Mouse (Mus musculus): ENCODE measurements at regions not wholly inside any gene's neighbourhood (a gene's known extent, or its start where the extent isn't known, plus 50 kb on each side); places are given as distances from the start of the nearest gene placed in this dataset.

- DNase-seq (ENCODE audit: low spot score in 2 of 2), result no peak
Measured at GRCm38 (mm10) chr8:103433532-103434105, 648.2 kb upstream of the Cdh11 start.

- no peak for DNase-seq (ENCODE audit: low spot score in 2 of 2)
Measured at GRCm38 (mm10) chr8:103438995-103439717, 653.7 kb upstream of the Cdh11 start.

DNA sequence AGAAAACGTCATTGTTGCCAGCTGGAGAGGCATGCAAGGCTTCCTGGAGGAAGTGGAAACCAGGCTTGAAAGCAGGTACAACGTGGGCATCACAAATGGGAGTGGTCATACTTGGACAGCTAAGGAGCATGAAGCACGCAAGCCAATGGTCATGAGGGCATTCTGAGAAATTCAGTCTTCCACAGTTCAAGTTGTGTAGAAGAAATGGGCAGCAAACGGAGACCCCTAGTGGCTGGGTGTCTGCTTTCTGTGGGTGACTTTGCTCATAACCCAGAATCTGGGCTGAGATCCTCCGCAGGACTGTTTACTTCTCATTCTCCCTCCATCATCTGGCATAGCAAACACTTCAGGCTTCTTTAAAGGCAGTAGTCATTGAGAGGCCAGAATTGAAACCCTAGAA lies 655.7 kb upstream of the Cdh11 start:
- no peak for DNase-seq (ENCODE audit: low spot score in 2 of 2)

GRCm38 (mm10) chr8:103442420-103443125 lies 657.1 kb upstream of the Cdh11 start:
- no peak for DNase-seq (ENCODE audit: low spot score in 2 of 2)

GRCm38 (mm10) chr8:103444577-103444976 lies 656.8 kb upstream of the Cdh5 start:
- DNase-seq (ENCODE audit: low spot score in 2 of 2), result no peak

GRCm38 (mm10) chr8:103445378-103445777 lies 656.0 kb upstream of the Cdh5 start:
- DNase-seq (ENCODE audit: low spot score in 2 of 2), result no peak

DNA sequence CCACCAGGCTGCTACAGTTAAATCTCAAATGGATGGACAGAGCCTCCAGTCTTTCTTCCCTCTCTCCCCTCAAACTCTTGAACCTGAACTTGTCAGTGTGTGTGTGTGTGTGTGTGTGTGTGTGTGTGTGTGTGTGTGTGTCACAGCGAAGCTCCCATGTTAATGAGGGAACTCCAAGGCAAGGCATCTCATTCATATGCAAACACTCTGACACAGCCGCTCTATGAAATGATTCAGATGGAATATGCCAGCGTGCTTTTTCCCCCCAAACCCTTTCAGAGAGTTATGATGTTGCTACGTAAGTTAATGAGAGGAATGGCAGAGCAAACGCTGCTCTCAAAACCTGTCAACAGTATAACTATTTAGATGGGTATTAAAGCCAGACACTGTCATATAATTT lies 653.5 kb upstream of the Cdh5 start:
- DNase-seq (ENCODE audit: low spot score in 2 of 2), result no peak

DNA sequence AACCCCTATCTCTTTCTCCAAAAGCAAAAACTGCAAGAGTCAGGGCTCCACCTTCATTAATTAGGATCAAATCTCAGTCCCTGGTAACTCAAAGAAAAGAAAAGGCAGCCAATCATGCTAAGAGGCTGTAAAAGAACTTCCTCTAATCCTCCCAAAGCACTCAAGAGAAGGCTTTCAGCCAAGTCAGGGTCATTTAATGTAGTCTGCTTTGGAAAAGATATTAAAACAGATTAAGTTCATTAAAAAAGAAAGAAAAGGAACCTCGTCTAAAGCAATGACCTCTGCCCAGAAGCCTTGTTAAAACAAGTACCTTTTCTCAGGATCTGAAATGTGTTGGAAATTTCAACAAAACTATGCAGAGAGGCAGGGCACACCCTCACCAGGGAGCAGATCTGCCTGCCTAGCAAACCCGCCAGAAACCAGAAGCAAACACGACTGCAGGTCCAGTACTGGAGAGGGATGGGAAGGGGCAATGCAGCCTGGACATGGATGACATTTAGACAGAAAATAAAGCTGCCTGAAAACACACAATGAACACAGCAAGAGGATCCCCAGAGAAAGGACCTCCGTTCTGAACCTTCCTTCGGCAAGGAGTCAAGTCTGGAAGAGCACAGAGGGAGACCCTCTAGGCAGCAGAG lies 649.9 kb upstream of the Cdh5 start:
- no peak for DNase-seq (ENCODE audit: low spot score in 2 of 2)

DNA sequence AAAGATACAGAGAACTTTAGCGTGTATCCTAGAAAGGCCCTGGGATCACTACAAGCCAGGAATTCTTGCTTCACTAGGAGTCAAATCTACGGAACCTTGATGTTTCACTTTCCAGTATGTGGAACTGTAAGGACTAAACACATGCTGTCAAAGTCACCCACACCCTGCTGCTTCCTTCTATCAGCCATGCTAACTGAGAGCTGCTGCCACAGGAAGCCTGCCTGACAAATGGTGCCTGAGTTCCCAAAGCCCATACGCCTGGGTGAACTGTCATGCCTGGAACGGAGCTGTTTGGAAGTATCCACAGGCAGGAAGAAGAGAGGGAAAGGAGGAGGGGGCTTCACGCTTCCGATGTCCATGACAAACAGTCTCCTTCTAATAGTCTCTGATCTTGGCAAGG lies 644.2 kb upstream of the Cdh5 start:
- DNase-seq (ENCODE audit: low spot score in 2 of 2), result no peak

DNA sequence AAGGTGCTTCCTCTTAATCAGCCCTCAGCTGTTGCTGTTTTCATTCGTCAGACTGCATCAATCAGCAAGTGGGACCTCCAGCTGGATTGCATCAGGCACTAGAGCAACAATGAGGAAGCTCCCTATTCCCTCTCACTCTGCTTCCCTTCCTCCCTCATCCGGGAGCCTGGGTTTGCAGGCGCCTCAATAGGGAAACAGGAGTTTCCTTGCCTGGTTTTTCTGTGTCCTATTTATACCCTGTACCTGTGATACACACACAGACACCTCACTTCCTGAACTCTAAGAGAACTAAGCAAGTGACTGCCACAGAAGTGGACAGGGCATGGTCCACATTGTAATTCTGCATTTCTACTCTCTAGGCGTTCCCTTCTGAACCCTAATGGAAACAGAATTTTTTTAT lies 637.9 kb upstream of the Cdh5 start:
- no peak for DNase-seq (ENCODE audit: low spot score in 2 of 2)

- no peak for DNase-seq (ENCODE audit: low spot score in 2 of 2)
Measured at GRCm38 (mm10) chr8:103464777-103465353, 636.6 kb upstream of the Cdh5 start.

DNA sequence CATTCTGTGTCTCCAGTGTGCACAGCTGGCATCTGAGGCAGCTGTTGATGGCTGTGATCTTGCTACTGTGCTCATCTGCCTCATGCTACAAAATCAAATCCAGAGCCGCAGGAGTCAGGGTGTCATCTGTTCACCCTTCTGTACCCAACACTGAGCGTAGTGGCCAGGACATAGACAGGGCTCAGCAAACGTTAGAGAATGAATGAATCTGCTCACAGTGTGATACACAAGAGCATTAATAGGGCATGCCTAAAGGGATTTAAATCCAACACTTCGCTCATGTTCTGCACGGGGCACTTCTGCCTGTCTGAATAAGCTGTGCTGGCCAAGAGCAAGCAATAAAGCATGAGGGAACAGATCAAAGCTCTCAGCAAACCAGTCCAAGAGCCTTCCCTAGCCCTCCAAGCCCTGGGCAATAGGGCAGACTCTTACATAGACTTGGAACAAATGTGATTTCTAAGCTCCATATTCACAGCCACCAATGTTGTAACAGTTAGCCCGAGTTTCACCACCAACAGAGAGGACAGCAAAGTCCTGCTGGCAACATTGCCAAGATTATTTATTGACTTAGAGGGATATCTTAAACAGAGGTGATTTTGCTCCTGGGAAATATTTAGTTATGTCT lies 633.8 kb upstream of the Cdh5 start:
- no peak for DNase-seq (ENCODE audit: low spot score in 2 of 2)

DNA sequence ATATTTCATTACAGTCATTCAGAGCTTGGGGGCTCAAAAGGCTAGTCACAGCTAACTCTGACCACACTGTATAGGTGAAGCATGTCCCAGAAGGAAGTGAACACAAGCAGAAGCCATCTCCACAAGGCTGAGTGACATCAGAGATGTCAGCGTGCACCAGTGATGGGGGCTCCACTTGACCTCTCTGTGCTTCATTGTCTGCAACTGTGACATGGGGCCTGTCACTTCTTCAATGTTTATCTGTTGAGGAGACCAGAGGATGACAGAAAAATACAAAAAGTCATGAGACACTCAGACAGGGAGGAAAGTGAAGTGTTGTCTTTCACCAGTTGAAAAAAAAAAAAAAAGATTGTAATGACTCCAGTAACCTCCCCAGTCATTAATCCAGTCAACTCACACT lies 632.4 kb upstream of the Cdh5 start:
- DNase-seq (ENCODE audit: low spot score in 2 of 2), result no peak

DNA sequence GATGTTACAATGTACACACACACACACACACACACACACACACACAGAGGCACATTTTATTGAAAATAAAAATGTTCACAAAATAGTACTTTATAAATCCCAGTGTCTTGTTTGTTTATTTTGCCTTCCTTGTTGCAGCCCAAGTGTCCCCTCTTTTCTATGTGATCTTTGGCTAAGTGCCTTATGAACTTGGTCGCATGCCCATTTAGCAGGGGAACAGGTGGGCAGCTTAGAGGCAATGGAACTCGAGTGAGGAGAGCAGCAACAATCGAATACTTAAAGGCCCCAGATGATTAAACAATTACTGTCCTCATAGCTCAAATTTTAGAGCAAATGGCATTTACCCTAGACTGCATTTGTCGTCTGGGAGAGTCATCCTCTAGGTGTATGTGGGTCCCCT lies 631.1 kb upstream of the Cdh5 start:
- DNase-seq (ENCODE audit: low spot score in 2 of 2), result no peak

DNA sequence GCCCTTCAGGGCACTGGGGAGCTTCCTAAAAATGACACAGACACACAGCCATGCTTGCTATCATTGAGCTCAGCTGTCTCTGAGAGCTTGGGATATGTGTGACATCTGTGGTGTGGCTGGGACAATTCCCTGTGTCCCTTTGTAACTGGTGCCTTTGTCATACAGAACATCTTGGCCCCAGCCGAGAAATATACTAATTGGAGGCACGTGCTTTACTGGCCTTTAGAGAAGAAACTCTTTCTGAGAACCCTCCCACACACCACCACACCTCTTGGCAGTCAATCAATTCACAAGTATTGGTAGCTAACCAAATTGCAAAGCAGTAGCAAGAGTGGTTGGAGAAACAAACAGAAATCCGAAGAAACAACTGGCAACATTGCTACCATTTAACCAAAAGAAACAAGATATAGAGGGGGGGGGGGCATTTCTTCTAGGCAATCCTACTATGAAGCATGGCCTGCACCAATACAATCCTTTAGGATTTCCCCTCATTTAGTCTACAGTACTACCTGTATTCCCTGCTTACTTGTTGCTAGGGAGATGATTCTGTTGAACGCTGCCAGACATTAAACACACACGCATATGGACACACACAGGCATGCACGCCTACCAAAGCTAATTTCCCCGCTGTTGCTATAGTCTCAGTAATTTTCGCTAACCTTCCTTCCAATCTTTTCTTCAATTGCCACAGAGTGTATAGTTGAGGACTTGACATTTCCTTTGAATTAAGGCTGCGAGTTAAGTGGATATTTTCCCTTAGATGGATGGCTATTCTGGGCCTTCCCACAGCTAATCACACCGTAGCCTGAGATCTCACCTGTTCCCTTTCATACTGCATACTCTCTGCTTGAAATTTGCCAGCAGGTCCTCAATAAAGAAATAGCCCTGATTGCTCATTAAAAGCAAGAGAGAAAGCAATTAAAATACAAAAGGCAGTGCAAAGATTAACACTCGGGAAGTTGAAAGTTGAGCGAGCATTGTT lies 625.3 kb upstream of the Cdh5 start:
- DNase-seq (ENCODE audit: low spot score in 2 of 2), result no peak

- DNase-seq (ENCODE audit: low spot score in 2 of 2), result no peak
Measured at GRCm38 (mm10) chr8:103482033-103482720, 619.2 kb upstream of the Cdh5 start.

- no peak for DNase-seq (ENCODE audit: low spot score in 2 of 2)
Measured at GRCm38 (mm10) chr8:103485441-103485840, 616.0 kb upstream of the Cdh5 start.

DNA sequence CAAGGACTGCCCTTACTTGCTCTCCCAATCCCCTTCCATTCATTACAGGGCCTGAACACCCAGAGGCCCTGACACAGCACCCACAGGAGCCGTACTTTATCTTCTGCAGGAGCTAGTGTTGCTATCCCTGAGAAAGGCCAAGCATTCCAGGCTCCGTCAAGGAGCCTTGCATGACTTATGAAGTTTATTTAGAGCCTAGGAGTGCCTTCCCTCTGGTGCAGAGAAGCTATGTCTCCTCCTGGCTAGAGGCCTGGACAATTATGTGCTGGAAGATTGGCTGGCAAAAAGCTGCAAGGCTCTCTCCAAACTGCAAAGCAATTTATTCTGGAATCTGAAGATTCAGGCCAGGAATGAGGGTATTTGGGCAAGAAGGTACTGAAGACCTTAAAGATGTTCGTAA lies 612.0 kb upstream of the Cdh5 start:
- DNase-seq (ENCODE audit: low spot score in 2 of 2), result no peak

- no peak for DNase-seq (ENCODE audit: low spot score in 2 of 2)
Measured at GRCm38 (mm10) chr8:103492914-103493517, 608.4 kb upstream of the Cdh5 start.
